Mouse (Mus musculus) left cerebral cortex, adult 9 months (tissue): ENCODE data around the gene Alyref.

Experiments used
- DNase-seq, 2 experiments: peaks; one replicate each; pipeline ENCODE4 v3.0.0; 2022; ENCODE audit warnings: low spot score in 2 of 2

Alyref gene

DNA sequence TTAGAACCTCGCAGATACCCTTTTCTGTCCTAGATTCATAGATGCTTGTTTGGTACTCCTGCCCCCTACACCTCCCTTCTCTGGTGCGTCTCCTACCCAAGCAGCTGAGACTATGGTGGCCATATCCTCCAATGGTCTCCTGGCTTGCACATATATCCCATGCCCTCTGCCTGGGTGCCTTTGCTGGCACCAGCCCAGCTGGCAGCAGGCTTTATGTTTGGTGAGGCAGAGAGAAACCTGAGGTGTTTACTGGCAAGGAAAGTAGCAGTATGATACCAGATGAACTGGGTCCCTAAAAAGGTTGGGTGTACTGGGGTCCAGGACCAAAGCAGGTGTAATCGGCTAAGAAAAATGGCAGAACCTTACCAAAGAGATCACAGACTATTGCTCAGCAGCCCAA is 52.2 kb downstream of the Alyref start:
- DNase-seq: no peak

DNA sequence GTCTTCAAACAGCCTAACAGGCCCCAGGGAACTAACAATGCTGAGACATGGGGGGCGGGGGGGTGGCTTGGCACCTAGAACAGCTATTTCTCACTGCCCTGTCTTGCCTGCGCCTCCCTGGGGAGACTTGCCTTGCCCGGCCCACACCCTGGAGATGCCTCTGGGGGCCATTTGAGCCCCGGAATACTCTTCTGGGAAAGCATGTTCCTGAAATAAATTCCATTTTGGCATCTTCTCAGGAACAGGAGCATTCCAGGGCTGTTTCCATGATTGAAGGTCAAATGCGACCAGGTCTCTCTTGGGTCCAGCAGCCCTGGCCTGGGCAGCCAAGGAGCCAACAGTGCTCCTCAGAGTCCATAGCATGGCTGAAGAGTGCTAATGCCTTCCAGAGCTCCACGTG is 55.8 kb downstream of the Alyref start:
- no peak for DNase-seq
